Mouse (Mus musculus): ENCODE data around the gene Poc5. TPM values are rescaled to one million over a fixed set of nuclear protein-coding genes. Genes with fewer than 3 reads are reported as not detected.
A peak's percentile ranks its signal among the peaks of the same experiment; 100 is the strongest.

Poc5 gene
- polyA plus RNA-seq, 1 experiment from 2014 or later = 19.5 TPM

DNA sequence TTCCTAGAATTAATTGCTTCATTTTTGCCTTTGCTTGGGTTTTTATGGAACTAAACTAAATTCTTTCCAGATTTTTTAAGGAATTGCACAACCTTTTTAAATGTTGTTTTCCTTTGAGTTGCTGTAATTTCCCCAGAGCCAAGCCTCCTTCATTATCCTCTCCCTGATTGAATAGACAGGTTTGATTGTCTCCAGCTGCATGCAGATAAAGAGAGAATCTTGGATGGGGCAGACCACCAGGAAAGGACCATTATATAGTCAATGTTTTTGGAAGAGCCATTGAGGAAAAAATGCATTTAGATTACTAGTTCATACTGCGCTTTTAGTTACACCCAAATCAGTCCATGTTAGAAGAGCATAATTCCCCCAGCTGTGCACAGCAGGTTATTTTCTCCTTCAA is 20.7 kb downstream of the Poc5 start:
- no peak overlapping the region for H3K4me3 ChIP-seq
- H3K27me3 ChIP-seq = no peaks in the 10 kb centered on the region
- WGBS = 84% methylated on average over 1 of the region's 1 CpGs
- peaks cover 55% of the 10 kb centered on the region for H3K36me3 ChIP-seq
- ATAC-seq (ENCODE audit: low FRiP score, low read depth) = no peak
- no peaks in the 10 kb centered on the region for H3K9me3 ChIP-seq
- H3K4me2 ChIP-seq = no peak overlapping the region
- H3K4me1 ChIP-seq (replicated peaks) = no peaks in the 10 kb centered on the region
- no peak overlapping the region for H3K27ac ChIP-seq (replicated peaks)
- H3K9ac ChIP-seq = no peak overlapping the region

DNA sequence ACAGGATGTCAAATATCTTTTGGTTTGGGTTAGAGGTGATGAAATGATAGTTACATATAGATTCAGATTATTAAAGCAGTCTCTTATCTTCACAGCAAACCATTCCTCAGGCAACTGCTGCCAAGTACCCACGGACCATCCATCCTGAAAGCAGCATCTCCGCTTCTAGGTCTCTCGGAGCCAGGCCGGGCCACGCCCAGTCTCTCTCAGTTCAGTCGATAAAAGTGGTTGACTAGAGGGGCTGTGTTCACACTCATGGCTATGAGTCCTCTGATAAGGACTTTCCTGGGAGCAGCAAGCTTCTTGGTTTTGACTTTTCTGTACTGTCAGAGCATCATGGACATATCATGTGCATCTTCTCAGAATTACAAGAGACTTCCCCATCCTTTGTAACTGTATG is 26.3 kb downstream of the Poc5 start:
- 92% methylated on average over 6 of the region's 6 CpGs for WGBS
- Histone ChIP-seq H3K9ac (no peak overlapping the region), H3K27ac (replicated peaks) (no peak overlapping the region), H3K4me3 (no peak overlapping the region), H3K27me3 (no peaks in the 10 kb centered on the region), H3K4me1 (replicated peaks) (no peaks in the 10 kb centered on the region), H3K4me2 (no peak overlapping the region), H3K9me3 (no peaks in the 10 kb centered on the region), H3K36me3 (peaks cover 45% of the 10 kb centered on the region)
- ATAC-seq (ENCODE audit: low FRiP score, low read depth) = no peak

DNA sequence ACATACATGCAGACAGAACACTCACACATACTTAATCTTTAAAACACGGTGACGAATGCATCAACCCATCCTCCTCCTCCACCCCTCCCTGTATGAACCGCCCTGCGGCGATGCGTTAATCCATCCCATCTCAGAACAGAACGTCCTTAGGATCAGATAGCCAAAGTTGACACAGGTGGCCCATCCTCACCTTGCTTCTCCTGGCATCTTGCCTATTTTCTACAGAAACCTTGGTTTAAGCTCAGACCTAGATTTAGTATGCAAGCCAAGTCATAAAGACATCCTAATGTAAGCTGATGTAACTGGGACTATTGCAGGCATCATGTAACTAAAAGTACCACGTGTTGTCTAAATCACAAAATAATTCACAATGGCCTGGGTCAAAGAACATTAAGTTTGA is 28.3 kb downstream of the Poc5 start:
- Histone ChIP-seq H3K27me3 (no peaks in the 10 kb centered on the region), H3K9ac (no peak overlapping the region), H3K4me3 (no peak overlapping the region), H3K36me3 (peaks cover 31% of the 10 kb centered on the region), H3K9me3 (no peaks in the 10 kb centered on the region), H3K4me2 (no peak overlapping the region), H3K27ac (replicated peaks) (no peak overlapping the region), H3K4me1 (replicated peaks) (no peaks in the 10 kb centered on the region)
- 94% methylated on average over 8 of the region's 8 CpGs for WGBS
- no peak for ATAC-seq (ENCODE audit: low FRiP score, low read depth)

- ATAC-seq (ENCODE audit: low FRiP score, low read depth) = no peak
- no peak overlapping the region for H3K27ac ChIP-seq (replicated peaks)
- H3K4me2 ChIP-seq = no peak overlapping the region
- H3K9me3 ChIP-seq = no peaks in the 10 kb centered on the region
- no peaks in the 10 kb centered on the region for H3K27me3 ChIP-seq
- no peak overlapping the region for H3K4me3 ChIP-seq
- H3K9ac ChIP-seq = no peak overlapping the region
- 89% methylated on average over 5 of the region's 5 CpGs for WGBS
- peaks cover 28% of the 10 kb centered on the region for H3K36me3 ChIP-seq
- no peaks in the 10 kb centered on the region for H3K4me1 ChIP-seq (replicated peaks)
Measured at GRCm38 (mm10) chr13:96417261-96417813, 29.2 kb downstream of the Poc5 start.

DNA sequence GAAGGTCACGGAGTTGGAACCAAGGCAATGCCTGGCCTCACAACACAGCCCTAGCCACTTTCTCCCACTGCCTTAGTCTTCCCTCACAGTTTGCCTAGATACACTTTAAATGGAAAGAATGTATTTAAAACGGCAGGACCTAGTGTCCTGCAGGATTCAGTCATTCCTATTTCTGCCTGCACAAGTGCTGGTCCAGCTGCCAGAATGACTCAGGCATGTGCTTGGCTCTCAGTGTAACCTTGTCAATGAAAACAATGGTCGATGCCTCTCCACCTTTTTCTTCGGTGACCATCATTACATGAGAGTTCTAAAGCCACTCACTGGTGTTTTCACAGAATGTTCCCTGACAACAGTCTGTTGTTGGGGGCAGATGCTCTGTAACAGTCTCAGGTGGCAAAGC is 30.4 kb downstream of the Poc5 start:
- Histone ChIP-seq H3K4me1 (replicated peaks) (no peaks in the 10 kb centered on the region), H3K9ac (no peak overlapping the region), H3K27me3 (no peaks in the 10 kb centered on the region), H3K9me3 (no peaks in the 10 kb centered on the region), H3K36me3 (peaks cover 25% of the 10 kb centered on the region), H3K4me3 (no peak overlapping the region), H3K4me2 (no peak overlapping the region), H3K27ac (replicated peaks) (no peak overlapping the region)
- ATAC-seq (ENCODE audit: low FRiP score, low read depth) = no peak
- 88% methylated on average over 4 of the region's 4 CpGs for WGBS

DNA sequence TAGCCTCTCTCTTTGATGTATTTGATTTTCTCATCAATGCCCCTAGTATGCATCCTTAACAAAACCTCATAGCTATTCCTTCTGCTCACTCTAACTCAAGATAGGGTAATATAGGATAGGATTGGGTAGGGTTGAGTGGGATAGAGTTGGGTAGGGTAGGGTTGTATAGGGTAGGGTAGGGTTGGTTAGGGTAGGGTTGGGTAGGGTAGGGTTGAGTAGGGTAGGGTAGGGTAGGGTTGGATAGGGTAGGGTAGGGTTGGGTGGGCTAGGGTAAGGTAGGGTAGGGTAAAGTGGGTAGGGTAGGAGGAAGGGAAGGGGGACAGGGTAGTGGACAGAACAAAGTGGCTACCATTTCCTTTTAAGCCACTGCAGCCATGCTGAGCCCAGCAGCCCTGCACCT is 33.1 kb downstream of the Poc5 start:
- peaks cover 3% of the 10 kb centered on the region for H3K36me3 ChIP-seq
- H3K9ac ChIP-seq = no peak overlapping the region
- no peak for ATAC-seq (ENCODE audit: low FRiP score, low read depth)
- H3K27ac ChIP-seq (replicated peaks) = no peak overlapping the region
- H3K4me1 ChIP-seq (replicated peaks) = no peaks in the 10 kb centered on the region; the same call in none of the 2 replicates
- H3K9me3 ChIP-seq = no peaks in the 10 kb centered on the region
- no peak overlapping the region for H3K4me3 ChIP-seq
- H3K4me2 ChIP-seq = no peak overlapping the region
- H3K27me3 ChIP-seq = no peaks in the 10 kb centered on the region

DNA sequence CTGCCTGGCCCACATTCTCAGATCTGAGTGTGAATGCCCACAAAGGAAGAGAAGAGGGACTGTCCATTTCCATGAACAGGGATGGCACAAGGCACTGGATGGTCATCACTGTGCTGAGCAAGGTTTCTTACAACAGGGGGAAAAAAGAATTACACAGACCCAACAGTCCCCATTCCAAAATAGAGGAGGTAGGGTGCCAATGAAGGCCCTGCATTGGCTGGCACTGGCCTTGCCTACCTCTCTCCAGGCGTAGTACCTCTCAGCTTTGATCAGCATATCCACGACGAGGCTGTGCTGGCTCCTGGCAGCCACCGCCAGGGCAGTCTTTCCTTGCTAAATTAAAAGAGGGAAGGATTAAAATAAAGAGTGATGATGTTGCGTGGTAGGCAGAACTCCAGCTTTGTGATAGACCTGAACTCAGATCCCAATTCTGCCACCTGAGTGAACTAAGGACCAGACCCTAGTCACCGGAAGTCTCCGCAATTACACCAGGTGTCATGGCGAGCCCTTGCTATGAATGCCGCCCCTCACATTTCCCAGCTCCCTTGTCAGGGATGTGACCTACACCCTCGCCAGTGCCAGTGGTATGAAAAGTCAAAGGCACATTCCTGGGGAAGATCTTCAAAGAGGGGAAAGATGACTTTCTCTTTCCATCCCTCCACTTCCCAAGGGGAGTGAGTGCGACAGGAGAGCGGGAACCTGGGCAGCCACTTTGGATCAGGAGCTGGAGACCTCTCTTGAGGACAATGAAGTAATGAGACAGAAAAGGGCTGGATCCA is 36.6 kb downstream of the Poc5 start:
- 93% methylated on average over 12 of the region's 12 CpGs for WGBS
- Histone ChIP-seq H3K27me3 (no peaks in the 10 kb centered on the region), H3K4me2 (no peak overlapping the region), H3K4me3 (no peak overlapping the region), H3K36me3 (no peaks in the 10 kb centered on the region), H3K9ac (no peak overlapping the region), H3K4me1 (replicated peaks) (no peaks in the 10 kb centered on the region; the same call in none of the 2 replicates), H3K27ac (replicated peaks) (no peak overlapping the region), H3K9me3 (no peaks in the 10 kb centered on the region)
- ATAC-seq (ENCODE audit: low FRiP score, low read depth) = no peak

DNA sequence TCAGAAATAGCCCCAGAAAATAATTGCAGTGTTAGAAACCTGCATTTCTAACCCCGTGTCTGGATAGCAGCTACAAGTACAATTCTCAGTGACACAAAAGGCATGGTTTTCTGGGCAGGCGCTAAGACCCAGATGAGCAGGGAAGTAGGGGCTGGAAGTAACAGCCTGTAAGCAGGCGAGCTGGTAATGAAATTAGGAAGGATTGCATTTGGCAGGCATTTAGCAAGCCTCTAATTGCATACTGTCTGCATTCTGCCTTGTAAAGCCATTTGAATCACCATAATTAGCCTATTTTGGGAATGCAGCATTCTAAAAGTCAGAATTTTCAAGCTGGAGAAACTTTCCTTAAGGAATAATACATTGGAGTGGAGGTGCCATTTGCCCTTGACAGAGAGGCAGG is 38.0 kb downstream of the Poc5 start:
- H3K4me1 ChIP-seq (replicated peaks) = no peaks in the 10 kb centered on the region; the same call in none of the 2 replicates
- H3K9me3 ChIP-seq = no peaks in the 10 kb centered on the region
- WGBS = 51% methylated on average over 3 of the region's 3 CpGs
- H3K27ac ChIP-seq (replicated peaks) = no peak overlapping the region
- H3K4me3 ChIP-seq = no peak overlapping the region
- ATAC-seq (ENCODE audit: low FRiP score, low read depth) = no peak
- no peaks in the 10 kb centered on the region for H3K36me3 ChIP-seq
- no peak overlapping the region for H3K4me2 ChIP-seq
- H3K27me3 ChIP-seq = no peaks in the 10 kb centered on the region
- H3K9ac ChIP-seq = no peak overlapping the region

DNA sequence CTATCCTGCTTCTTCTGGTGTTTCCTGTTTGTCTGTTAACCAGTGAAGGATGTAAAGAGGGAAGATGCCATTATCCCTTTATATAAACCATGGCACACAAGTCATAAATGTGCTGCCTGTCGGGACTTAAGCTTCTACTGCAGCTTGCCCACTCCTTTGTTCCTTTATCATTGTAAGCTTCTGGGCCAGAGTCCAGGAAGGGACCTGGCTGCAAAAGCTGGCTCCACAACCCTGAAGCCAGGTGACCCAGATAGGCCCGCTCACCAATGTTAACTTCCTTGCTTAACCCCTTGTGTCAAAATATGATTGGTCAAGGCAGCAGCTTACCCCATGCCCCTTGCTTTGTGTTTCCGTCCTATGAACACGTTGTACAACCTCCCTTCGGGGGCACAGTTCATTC is 40.4 kb downstream of the Poc5 start:
- ATAC-seq (ENCODE audit: low FRiP score, low read depth) = no peak
- H3K4me1 ChIP-seq (replicated peaks) = no peaks in the 10 kb centered on the region; the same call in none of the 2 replicates
- no peaks in the 10 kb centered on the region for H3K36me3 ChIP-seq
- H3K27me3 ChIP-seq = no peaks in the 10 kb centered on the region
- H3K9me3 ChIP-seq = no peaks in the 10 kb centered on the region
- no peak overlapping the region for H3K27ac ChIP-seq (replicated peaks)
- no peak overlapping the region for H3K4me3 ChIP-seq
- no peak overlapping the region for H3K9ac ChIP-seq
- 73% methylated on average over 5 of the region's 5 CpGs for WGBS
- no peak overlapping the region for H3K4me2 ChIP-seq

DNA sequence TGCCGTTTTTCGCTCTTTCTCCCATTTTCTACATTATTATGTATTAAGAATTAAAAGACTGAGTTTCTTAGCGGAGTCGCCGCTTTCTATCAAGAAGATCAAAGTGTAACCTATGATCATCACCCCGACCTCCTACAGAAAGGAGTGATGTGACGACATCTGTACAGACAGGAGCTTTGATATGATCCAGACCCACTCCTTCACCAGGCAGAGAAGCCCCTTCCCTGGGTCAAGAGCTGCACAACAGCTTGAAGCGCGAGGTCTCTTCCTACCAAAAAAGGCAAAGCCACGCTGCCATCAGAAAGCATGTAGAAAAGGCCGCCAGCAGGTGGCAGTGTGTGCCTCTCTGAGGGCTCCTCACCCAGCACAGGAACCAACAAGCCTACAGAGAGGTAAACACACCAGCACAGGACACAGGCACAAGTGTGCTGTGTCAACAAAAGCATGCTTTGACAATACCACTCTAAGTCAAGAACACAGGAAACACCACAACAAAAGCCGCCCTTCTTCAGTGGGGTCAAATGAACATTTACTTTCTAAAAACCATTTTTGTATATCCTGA is 43.6 kb downstream of the Poc5 start:
- no peak overlapping the region for H3K27ac ChIP-seq (replicated peaks)
- no peak overlapping the region for H3K9ac ChIP-seq
- H3K4me2 ChIP-seq = no peak overlapping the region
- no peaks in the 10 kb centered on the region for H3K4me1 ChIP-seq (replicated peaks)
- 41% methylated on average over 12 of the region's 12 CpGs for WGBS
- no peaks in the 10 kb centered on the region for H3K36me3 ChIP-seq
- no peak overlapping the region for H3K4me3 ChIP-seq
- ATAC-seq (ENCODE audit: low FRiP score, low read depth) = peak; percentile 83
- no peaks in the 10 kb centered on the region for H3K9me3 ChIP-seq
- H3K27me3 ChIP-seq = no peaks in the 10 kb centered on the region

- H3K36me3 ChIP-seq = no peaks in the 10 kb centered on the region
- 59% methylated on average over 3 of the region's 3 CpGs for WGBS
- no peak for ATAC-seq (ENCODE audit: low FRiP score, low read depth)
- no peaks in the 10 kb centered on the region for H3K4me1 ChIP-seq (replicated peaks)
- no peak overlapping the region for H3K4me2 ChIP-seq
- H3K9ac ChIP-seq = no peak overlapping the region
- H3K27ac ChIP-seq (replicated peaks) = no peak overlapping the region
- no peak overlapping the region for H3K4me3 ChIP-seq
- no peaks in the 10 kb centered on the region for H3K27me3 ChIP-seq
- H3K9me3 ChIP-seq = no peaks in the 10 kb centered on the region
Measured at GRCm38 (mm10) chr13:96432376-96432811, 44.3 kb downstream of the Poc5 start.

DNA sequence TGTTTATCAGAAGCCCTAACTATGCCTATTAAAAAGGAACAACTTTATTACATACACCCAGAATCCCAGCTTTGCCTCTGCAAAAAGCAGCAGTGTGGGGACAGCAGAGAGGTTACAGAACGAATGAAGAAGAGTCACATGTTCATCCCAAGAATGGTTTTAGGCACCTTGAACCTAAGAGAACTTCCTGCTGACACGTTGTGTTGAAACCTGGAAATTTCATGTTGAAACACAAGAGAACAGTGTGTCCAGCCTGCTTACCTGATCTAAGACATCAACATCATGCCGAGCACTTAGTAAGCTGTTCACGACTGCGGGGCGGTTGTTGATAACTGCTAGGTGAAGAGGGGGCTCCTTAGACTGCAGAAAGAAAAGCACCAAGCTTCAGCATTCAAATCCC is 44.9 kb downstream of the Poc5 start:
- Histone ChIP-seq H3K4me3 (no peak overlapping the region), H3K27me3 (no peaks in the 10 kb centered on the region), H3K4me1 (replicated peaks) (no peaks in the 10 kb centered on the region), H3K27ac (replicated peaks) (no peak overlapping the region), H3K9ac (no peak overlapping the region), H3K36me3 (no peaks in the 10 kb centered on the region), H3K9me3 (no peaks in the 10 kb centered on the region), H3K4me2 (no peak overlapping the region)
- no peak for ATAC-seq (ENCODE audit: low FRiP score, low read depth)
- 91% methylated on average over 6 of the region's 6 CpGs for WGBS
